ENCODE assay signal across 9 mouse cellular contexts in genomic region chr11:101230061-101230511, GRCm38 (mm10). TPM values are rescaled to one million over a fixed set of nuclear protein-coding genes. Genes with fewer than 3 reads are reported as not detected.
A peak's percentile ranks its signal among the peaks of the same experiment; 100 is the strongest.
DNase-seq lines count a peak whose midpoint lies in the region; ATAC-seq and TF ChIP-seq lines count a peak whose summit lies in the region.
"Had no signal": no experiment of that assay in that cellular context is flagged by ENCODE, and none has a peak within 500 bp of the region (broad histone marks: within the 10 kb centered on the region; RNA-seq: fewer than 3 reads in every experiment).

No protein-coding gene starts in this region.

- H3K27me3 ChIP-seq in forebrain, postnatal 0 days (ENCODE audit: insufficient read depth, low read length) = no peaks in the 10 kb centered on the region
- no peaks in the 10 kb centered on the region for H3K27me3 ChIP-seq in hindbrain, embryonic 11.5 days (ENCODE audit: control insufficient read depth, insufficient read depth, low read length)
- H3K27me3 ChIP-seq in lung, embryonic 14.5 days (ENCODE audit: insufficient read depth, low read length) = no peaks in the 10 kb centered on the region

- no peaks in the 10 kb centered on the region for H3K36me3 ChIP-seq in forebrain, postnatal 0 days (ENCODE audit: insufficient read depth)
- H3K36me3 ChIP-seq in hindbrain, embryonic 11.5 days (ENCODE audit: control insufficient read depth, insufficient read depth, low read length) = no peaks in the 10 kb centered on the region
- no peaks in the 10 kb centered on the region for H3K36me3 ChIP-seq in lung, embryonic 14.5 days (ENCODE audit: insufficient read depth)
- H3K36me3 ChIP-seq: G1E had no signal

- peak overlapping the region; percentile 59 for H3K27ac ChIP-seq in forebrain, postnatal 0 days (ENCODE audit: low read depth, low read length)
- 0 out of 2 replicates have a peak overlapping the region, but pooled peaks have one; percentile 20 for H3K27ac ChIP-seq in hindbrain, embryonic 11.5 days (ENCODE audit: low read depth, low read length)
- peak overlapping the region; percentile 95 for H3K27ac ChIP-seq in lung, embryonic 14.5 days (ENCODE audit: low read depth)

- H3K9ac ChIP-seq in forebrain, postnatal 0 days = no peak overlapping the region
- no peak overlapping the region for H3K9ac ChIP-seq in hindbrain, embryonic 11.5 days (ENCODE audit: low read depth, low read length)
- no peak overlapping the region for H3K9ac ChIP-seq in lung, embryonic 14.5 days

- WGBS in forebrain, postnatal 0 days = 16% methylated on average over 2 of the region's 2 CpGs
- WGBS in hindbrain, embryonic 11.5 days = 37% methylated on average over 2 of the region's 2 CpGs
- 22% methylated on average over 2 of the region's 2 CpGs for WGBS in lung, embryonic 14.5 days

- H3K4me3 ChIP-seq in forebrain, postnatal 0 days (ENCODE audit: low read depth, low read length) = no peak overlapping the region
- no peak overlapping the region for H3K4me3 ChIP-seq in hindbrain, embryonic 11.5 days (ENCODE audit: low read depth, low read length)
- H3K4me3 ChIP-seq in lung, embryonic 14.5 days (ENCODE audit: low read depth, low read length) = no peak overlapping the region

- no peak for ATAC-seq in forebrain, postnatal 0 days
- ATAC-seq in hindbrain, embryonic 11.5 days (ENCODE audit: low FRiP score) = no peak
- no peak for ATAC-seq in lung, embryonic 14.5 days (ENCODE audit: insufficient read depth)
- ATAC-seq in inflammation-experienced regulatory T-cells, adult 6 months = no peak

- no peak for TF ChIP-seq CTCF in forebrain, postnatal 0 days (IDR thresholded peaks at IDR 0.05; ENCODE audit: low read depth)
- TF ChIP-seq CTCF in lung, embryonic 14.5 days (IDR thresholded peaks at IDR 0.05; ENCODE audit: low read depth) = no peak

- H3K4me1 ChIP-seq in forebrain, postnatal 0 days (ENCODE audit: insufficient read depth) = 0 out of 2 replicates have a peak, but pooled peaks cover 8% of the 10 kb centered on the region
- 0 out of 2 replicates have a peak, but pooled peaks cover 3% of the 10 kb centered on the region for H3K4me1 ChIP-seq in hindbrain, embryonic 11.5 days (replicated peaks; ENCODE audit: control insufficient read depth, insufficient read depth, low read length)
- peaks cover 19% of the 10 kb centered on the region for H3K4me1 ChIP-seq in lung, embryonic 14.5 days (ENCODE audit: insufficient read depth)

- DNase-seq in layer of hippocampus, adult 11-12 months (ENCODE audit: low spot score) = peak; percentile 17
- DNase-seq in layer of hippocampus, adult 9-11 months = no peak
- peak; percentile 17 for DNase-seq in forebrain, postnatal 0 days
- no peak for DNase-seq in hindbrain, embryonic 11.5 days (ENCODE audit: low spot score)
- DNase-seq in lung, embryonic 14.5 days = peak; percentile 40
- DNase-seq in frontal cortex, postnatal 36 days (ENCODE audit: low spot score in 2 of 2) = no peak
- DNase-seq in left cerebral cortex, adult 11 months (ENCODE audit: low spot score) = no peak

- H3K4me2 ChIP-seq in forebrain, postnatal 0 days (ENCODE audit: low read depth) = no peak overlapping the region
- H3K4me2 ChIP-seq in hindbrain, embryonic 11.5 days (replicated peaks; ENCODE audit: low read depth, low read length) = no peak overlapping the region
- H3K4me2 ChIP-seq in lung, embryonic 14.5 days = peak overlapping the region; percentile 62

- no peaks in the 10 kb centered on the region for H3K9me3 ChIP-seq in forebrain, postnatal 0 days (ENCODE audit: low read length)
- H3K9me3 ChIP-seq in hindbrain, embryonic 11.5 days (ENCODE audit: control insufficient read depth, low read length) = no peaks in the 10 kb centered on the region
- H3K9me3 ChIP-seq in lung, embryonic 14.5 days (ENCODE audit: low read depth, low read length) = no peaks in the 10 kb centered on the region
- H3K9me3 ChIP-seq: G1E had no signal

RNA-seq across cellular contexts. Expression of gene Ezh1, which starts 3.8 kb away (rescaled TPM):
- total RNA-seq in forebrain, postnatal 0 days (2014; rRNA removed) = 25.6 and 27.7 TPM in 2 replicates
- 18.8 and 22.5 TPM in 2 replicates for polyA plus RNA-seq in forebrain, postnatal 0 days (2015; fragmentation: Nextera tagmentation; extraction: Ambion mirVana)
- polyA plus RNA-seq in hindbrain, embryonic 11.5 days (2014; fragmentation: Nextera tagmentation; extraction: Ambion mirVana) = 11.1 and 11.5 TPM in 2 replicates
- polyA plus RNA-seq in lung, embryonic 14.5 days (2014; fragmentation: Nextera tagmentation; extraction: Ambion mirVana) = 17.4 and 18.9 TPM in 2 replicates
- 10 to 100 TPM; 38.0 to 70.6 (median 62.7) TPM for polyA plus RNA-seq in inflammation-experienced regulatory T-cells, adult 6 months (2017; shearing (Covaris generic))

RNA-seq across cellular contexts. Expression of gene Ramp2, which starts 15.7 kb away (rescaled TPM):
- total RNA-seq in forebrain, postnatal 0 days (2014; rRNA removed) = 42.9 and 46.0 TPM in 2 replicates
- polyA plus RNA-seq in forebrain, postnatal 0 days (2015; fragmentation: Nextera tagmentation; extraction: Ambion mirVana) = 93.4 and 102 TPM in 2 replicates
- polyA plus RNA-seq in hindbrain, embryonic 11.5 days (2014; fragmentation: Nextera tagmentation; extraction: Ambion mirVana) = 63.0 and 71.9 TPM in 2 replicates
- polyA plus RNA-seq in lung, embryonic 14.5 days (2014; fragmentation: Nextera tagmentation; extraction: Ambion mirVana) = 271 and 276 TPM in 2 replicates
- not detected for polyA plus RNA-seq in inflammation-experienced regulatory T-cells, adult 6 months (2017; shearing (Covaris generic))

RNA-seq across cellular contexts. Expression of gene Vps25, which starts 23.4 kb away (rescaled TPM):
- 71.7 and 75.8 TPM in 2 replicates for total RNA-seq in forebrain, postnatal 0 days (2014; rRNA removed)
- 135 and 138 TPM in 2 replicates for polyA plus RNA-seq in forebrain, postnatal 0 days (2015; fragmentation: Nextera tagmentation; extraction: Ambion mirVana)
- 117 and 119 TPM in 2 replicates for polyA plus RNA-seq in hindbrain, embryonic 11.5 days (2014; fragmentation: Nextera tagmentation; extraction: Ambion mirVana)
- 132 and 139 TPM in 2 replicates for polyA plus RNA-seq in lung, embryonic 14.5 days (2014; fragmentation: Nextera tagmentation; extraction: Ambion mirVana)
- 100 to 1,000 TPM; 134 to 144 (median 138) TPM for polyA plus RNA-seq in inflammation-experienced regulatory T-cells, adult 6 months (2017; shearing (Covaris generic))

RNA-seq across cellular contexts. Expression of gene Wnk4, which starts 30.3 kb away (rescaled TPM):
- total RNA-seq in forebrain, postnatal 0 days (2014; rRNA removed) = 3.2 and 5.4 TPM in 2 replicates
- polyA plus RNA-seq in forebrain, postnatal 0 days (2015; fragmentation: Nextera tagmentation; extraction: Ambion mirVana) = 7.8 and 9.1 TPM in 2 replicates
- polyA plus RNA-seq in hindbrain, embryonic 11.5 days (2014; fragmentation: Nextera tagmentation; extraction: Ambion mirVana) = 5.2 and 6.0 TPM in 2 replicates
- polyA plus RNA-seq in lung, embryonic 14.5 days (2014; fragmentation: Nextera tagmentation; extraction: Ambion mirVana) = 5.3 and 5.8 TPM in 2 replicates
- polyA plus RNA-seq in inflammation-experienced regulatory T-cells, adult 6 months (2017; shearing (Covaris generic)) = 1 to 10 TPM in 1 of 3 experiments, under 1 TPM in 1, not detected in 1; 0.75 to 2.9 TPM

RNA-seq across cellular contexts. Expression of gene Cntd1, which starts 48.7 kb away (rescaled TPM):
- total RNA-seq in forebrain, postnatal 0 days (2014; rRNA removed) = 0.10 and 0.15 TPM in 2 replicates
- 0.36 and 0.61 TPM in 2 replicates for polyA plus RNA-seq in forebrain, postnatal 0 days (2015; fragmentation: Nextera tagmentation; extraction: Ambion mirVana)
- polyA plus RNA-seq in hindbrain, embryonic 11.5 days (2014; fragmentation: Nextera tagmentation; extraction: Ambion mirVana) = 1.3 and 1.7 TPM in 2 replicates
- polyA plus RNA-seq in lung, embryonic 14.5 days (2014; fragmentation: Nextera tagmentation; extraction: Ambion mirVana) = 1.0 and 1.9 TPM in 2 replicates
- 1 to 10 TPM in 1 of 3 experiments, under 1 TPM in 2; 0.63 to 1.2 (median 0.71) TPM for polyA plus RNA-seq in inflammation-experienced regulatory T-cells, adult 6 months (2017; shearing (Covaris generic))

Comparison
In these comparisons a context has a peak if more than half of its experiments do, and no peak if none do; other contexts are left out.
1. DNase-seq: peak in layer of hippocampus, adult 11-12 months (single experiment), forebrain, postnatal 0 days (single experiment) and lung, embryonic 14.5 days (single experiment); none in layer of hippocampus, adult 9-11 months (single experiment), hindbrain, embryonic 11.5 days (single experiment), frontal cortex, postnatal 36 days (0 of 2) and left cerebral cortex, adult 11 months (single experiment).
2. H3K27ac ChIP-seq: peak in every context shown above with its lines; median percentile 95 in lung, embryonic 14.5 days; 59 in forebrain, postnatal 0 days; 20 in hindbrain, embryonic 11.5 days.
3. RNA of gene Ramp2, which starts 15.7 kb away (polyA plus RNA-seq): 271 to 276 TPM in lung, embryonic 14.5 days, 93.4 to 102 TPM in forebrain, postnatal 0 days and 63.0 to 71.9 TPM in hindbrain, embryonic 11.5 days; not detected in inflammation-experienced regulatory T-cells, adult 6 months; every median in the first group is over 10 times any median in the second.